Mouse (Mus musculus): ENCODE data around the gene Sprr2h. TPM values are rescaled to one million over a fixed set of nuclear protein-coding genes. Genes with fewer than 3 reads are reported as not detected.

Gene Sprr2h
- polyA plus RNA-seq, 1 experiment: 0.15 TPM

DNA sequence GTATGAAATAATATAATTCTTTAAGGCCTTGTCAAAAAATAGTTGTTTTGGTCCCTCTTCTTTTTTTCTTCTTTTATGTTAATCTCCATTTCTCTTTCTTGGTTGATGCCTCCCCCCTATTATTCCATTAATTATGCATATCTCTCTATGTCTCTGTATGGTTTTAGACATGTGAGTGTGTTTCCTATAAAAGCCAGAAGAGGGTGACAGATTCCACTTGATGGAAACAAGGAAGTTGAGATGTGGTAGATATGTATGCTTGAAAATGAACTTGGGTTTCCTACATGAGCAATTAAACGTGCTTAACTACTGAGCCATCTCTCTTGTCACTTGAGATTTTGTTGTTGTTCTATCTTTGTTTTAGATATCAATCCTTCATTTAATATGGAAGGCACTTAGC is 8.8 kb downstream of the Sprr2h start:
- no peaks in the 10 kb centered on the region for H3K4me1 ChIP-seq (replicated peaks; ENCODE audit: control insufficient read depth, insufficient read depth, low read length)
- TF ChIP-seq CTCF (IDR thresholded peaks at IDR 0.05; ENCODE audit: borderline replicate concordance, control insufficient read depth, extremely low read depth, insufficient read depth, low read length, poor library complexity): no peak
- TF ChIP-seq POLR2A (IDR thresholded peaks at IDR 0.05; ENCODE audit: control insufficient read depth, extremely low read depth, insufficient read depth, low read length, poor library complexity): no peak
- H3K4me3 ChIP-seq (ENCODE audit: control insufficient read depth, insufficient read depth, low read length): no peak overlapping the region
- 24% methylated on average over 1 of the region's 1 CpGs for WGBS
- H3K27me3 ChIP-seq (ENCODE audit: control insufficient read depth, insufficient read depth, low read length): no peaks in the 10 kb centered on the region
- H3K27ac ChIP-seq (ENCODE audit: control insufficient read depth, insufficient read depth, low read length): no peak overlapping the region
- no peaks in the 10 kb centered on the region for H3K36me3 ChIP-seq (ENCODE audit: control insufficient read depth, insufficient read depth, low read length)
- DNase-seq: no peak

DNA sequence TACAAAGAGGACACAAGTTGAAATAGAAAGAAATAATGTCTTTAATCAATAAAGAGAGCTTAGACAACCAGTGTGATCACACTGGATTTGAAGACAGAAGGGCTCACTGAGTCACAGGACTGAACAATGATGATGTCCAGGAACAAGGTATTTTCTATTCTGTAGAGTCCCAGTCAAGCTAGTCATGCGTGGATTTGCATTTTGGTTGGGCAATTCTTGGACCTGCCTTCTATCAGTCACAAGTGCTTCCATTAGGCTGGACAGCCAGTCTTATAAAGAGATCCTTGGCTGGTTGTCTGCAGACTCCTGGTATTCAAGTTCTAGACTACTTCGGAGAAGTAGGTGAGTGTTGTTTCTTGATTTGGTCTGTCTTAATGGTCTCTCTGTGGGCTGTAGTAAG is 22.2 kb downstream of the Sprr2h start, which contains the start of gene Sprr2i:
Gene Sprr2i, plus strand, starts transcription at position 301 of the 400 bp plus-strand sequence.
- H3K4me3 ChIP-seq (ENCODE audit: control insufficient read depth, insufficient read depth, low read length): no peak within 1 kb of the TSS
- no peaks in the 10 kb centered on the region for H3K27me3 ChIP-seq (ENCODE audit: control insufficient read depth, insufficient read depth, low read length)
- WGBS: 96% methylated on average over 2 of the region's 2 CpGs
- no peak within 1 kb of the TSS for H3K27ac ChIP-seq (ENCODE audit: control insufficient read depth, insufficient read depth, low read length)
- H3K36me3 ChIP-seq (ENCODE audit: control insufficient read depth, insufficient read depth, low read length): no peaks in the 10 kb centered on the region
- no peaks in the 10 kb centered on the region for H3K4me1 ChIP-seq (replicated peaks; ENCODE audit: control insufficient read depth, insufficient read depth, low read length)
- no peak for TF ChIP-seq POLR2A (IDR thresholded peaks at IDR 0.05; ENCODE audit: control insufficient read depth, extremely low read depth, insufficient read depth, low read length, poor library complexity)
- TF ChIP-seq CTCF (IDR thresholded peaks at IDR 0.05; ENCODE audit: borderline replicate concordance, control insufficient read depth, extremely low read depth, insufficient read depth, low read length, poor library complexity): no peak
- DNase-seq: no peak

DNA sequence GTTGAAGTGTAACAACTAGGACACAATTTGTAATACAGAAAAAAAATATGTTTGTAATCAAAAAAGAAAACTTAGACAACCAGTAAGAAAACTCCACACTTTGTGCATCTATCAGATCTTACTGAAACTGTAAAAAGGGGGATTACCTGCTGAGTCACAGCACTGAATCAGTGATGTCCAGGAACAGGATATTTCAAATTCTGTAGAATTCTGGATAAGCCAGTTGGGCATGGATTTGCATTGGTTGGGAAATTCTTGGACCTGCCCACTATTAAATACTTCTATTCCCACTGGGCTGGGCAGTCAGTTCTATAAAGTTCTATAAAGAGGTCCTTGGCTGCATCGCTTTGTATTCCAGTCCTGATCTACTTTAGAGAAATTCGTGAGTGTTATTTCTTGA is 32.3 kb downstream of the Sprr2h start, which contains the start of gene Sprr2j-ps:
Gene Sprr2j-ps, plus strand, starts transcription at position 301 of the 400 bp plus-strand sequence.
- no peaks in the 10 kb centered on the region for H3K4me1 ChIP-seq (replicated peaks; ENCODE audit: control insufficient read depth, insufficient read depth, low read length)
- no peak within 1 kb of the TSS for H3K4me3 ChIP-seq (ENCODE audit: control insufficient read depth, insufficient read depth, low read length)
- 92% methylated on average over 2 of the region's 2 CpGs for WGBS
- no peak within 1 kb of the TSS for H3K27ac ChIP-seq (ENCODE audit: control insufficient read depth, insufficient read depth, low read length)
- H3K27me3 ChIP-seq (ENCODE audit: control insufficient read depth, insufficient read depth, low read length): no peaks in the 10 kb centered on the region
- DNase-seq: no peak
- no peak for TF ChIP-seq POLR2A (IDR thresholded peaks at IDR 0.05; ENCODE audit: control insufficient read depth, extremely low read depth, insufficient read depth, low read length, poor library complexity)
- TF ChIP-seq CTCF (IDR thresholded peaks at IDR 0.05; ENCODE audit: borderline replicate concordance, control insufficient read depth, extremely low read depth, insufficient read depth, low read length, poor library complexity): no peak
- no peaks in the 10 kb centered on the region for H3K36me3 ChIP-seq (ENCODE audit: control insufficient read depth, insufficient read depth, low read length)

DNA sequence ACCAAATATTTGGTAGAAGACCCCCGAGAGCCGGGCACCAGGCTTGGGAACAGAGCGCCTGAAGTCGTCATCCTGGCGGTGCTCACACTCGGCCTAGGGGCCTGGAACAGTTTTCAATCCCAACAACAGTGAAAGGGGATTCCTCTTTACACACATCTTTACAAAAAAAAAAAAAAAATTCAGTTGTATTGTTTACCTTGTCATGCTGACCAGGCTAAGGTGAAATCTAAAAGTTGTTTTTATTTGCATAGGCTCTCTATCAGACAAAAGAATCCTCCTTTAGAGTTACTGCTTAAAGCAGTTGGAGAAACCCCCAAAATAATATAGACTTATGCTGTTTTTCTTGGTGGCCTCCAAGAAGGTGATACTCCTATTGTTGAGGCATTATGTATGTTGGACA is 43.8 kb downstream of the Sprr2h start, which contains the start of gene Gm9774:
Gene Gm9774, minus strand, starts transcription at position 101 of the 400 bp plus-strand sequence.
- DNase-seq: no peak
- no peaks in the 10 kb centered on the region for H3K4me1 ChIP-seq (replicated peaks; ENCODE audit: control insufficient read depth, insufficient read depth, low read length)
- no peak within 1 kb of the TSS for H3K27ac ChIP-seq (ENCODE audit: control insufficient read depth, insufficient read depth, low read length)
- 95% methylated on average over 6 of the region's 6 CpGs for WGBS
- H3K36me3 ChIP-seq (ENCODE audit: control insufficient read depth, insufficient read depth, low read length): no peaks in the 10 kb centered on the region
- H3K27me3 ChIP-seq (ENCODE audit: control insufficient read depth, insufficient read depth, low read length): no peaks in the 10 kb centered on the region
- TF ChIP-seq CTCF (IDR thresholded peaks at IDR 0.05; ENCODE audit: borderline replicate concordance, control insufficient read depth, extremely low read depth, insufficient read depth, low read length, poor library complexity) (no peak), POLR2A (IDR thresholded peaks at IDR 0.05; ENCODE audit: control insufficient read depth, extremely low read depth, insufficient read depth, low read length, poor library complexity) (no peak)
- H3K4me3 ChIP-seq (ENCODE audit: control insufficient read depth, insufficient read depth, low read length): no peak within 1 kb of the TSS

DNA sequence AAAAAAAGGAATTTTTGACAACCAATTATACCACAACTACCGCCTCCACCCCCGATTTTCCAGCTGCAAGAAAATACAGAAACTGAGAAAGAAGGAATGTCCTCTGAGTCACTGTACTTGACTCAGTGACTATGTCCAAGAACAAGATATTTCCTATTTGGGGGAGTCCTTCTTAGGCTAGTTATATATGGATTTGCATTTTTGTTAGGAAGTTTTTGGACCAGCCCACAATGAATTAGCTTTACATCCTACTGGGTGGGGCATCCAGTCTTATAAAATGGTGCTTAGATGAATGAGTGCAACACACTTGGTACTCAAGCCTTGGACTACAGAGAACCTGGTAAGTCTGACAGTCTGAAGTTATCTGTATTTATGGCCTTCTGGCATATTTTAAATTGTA is 46.8 kb downstream of the Sprr2h start, which contains the start of gene Sprr2k:
Gene Sprr2k, plus strand, starts transcription at position 301 of the 400 bp plus-strand sequence.
- H3K4me3 ChIP-seq (ENCODE audit: control insufficient read depth, insufficient read depth, low read length): no peak within 1 kb of the TSS
- DNase-seq: no peak
- TF ChIP-seq POLR2A (IDR thresholded peaks at IDR 0.05; ENCODE audit: control insufficient read depth, extremely low read depth, insufficient read depth, low read length, poor library complexity) (no peak), CTCF (IDR thresholded peaks at IDR 0.05; ENCODE audit: borderline replicate concordance, control insufficient read depth, extremely low read depth, insufficient read depth, low read length, poor library complexity) (no peak)
- no peak within 1 kb of the TSS for H3K27ac ChIP-seq (ENCODE audit: control insufficient read depth, insufficient read depth, low read length)
- WGBS: 95% methylated on average over 2 of the region's 2 CpGs
- no peaks in the 10 kb centered on the region for H3K27me3 ChIP-seq (ENCODE audit: control insufficient read depth, insufficient read depth, low read length)
- H3K36me3 ChIP-seq (ENCODE audit: control insufficient read depth, insufficient read depth, low read length): no peaks in the 10 kb centered on the region
- H3K4me1 ChIP-seq (replicated peaks; ENCODE audit: control insufficient read depth, insufficient read depth, low read length): no peaks in the 10 kb centered on the region

Other genes with a start within 250 kb of the Sprr2h start
- gene Lelp1, start 242.9 kb upstream of the Sprr2h start, polyA plus RNA-seq (2012; rRNA removed): 0.27 TPM in 1 of 2 replicates, not detected in the other
- 1.3 and 1.5 TPM in 2 replicates for gene Sprr2a1, start 169.9 kb upstream of the Sprr2h start, polyA plus RNA-seq (2012; rRNA removed)
- gene Sprr2a2, start 169.8 kb upstream of the Sprr2h start, polyA plus RNA-seq (2012; rRNA removed): 294 and 400 TPM in 2 replicates
- 7.0 and 8.8 TPM in 2 replicates for gene Sprr2a3, start 100.3 kb upstream of the Sprr2h start, polyA plus RNA-seq (2012; rRNA removed)
- 0.42 and 0.51 TPM in 2 replicates for gene Sprr2b, start 69.1 kb upstream of the Sprr2h start, polyA plus RNA-seq (2012; rRNA removed)
- 0.73 and 2.9 TPM in 2 replicates for gene Sprr2d, start 46.5 kb upstream of the Sprr2h start, polyA plus RNA-seq (2012; rRNA removed)
- 0.32 and 1.4 TPM in 2 replicates for gene Sprr2e, start 33.5 kb upstream of the Sprr2h start, polyA plus RNA-seq (2012; rRNA removed)
- gene Sprr2f, start 20.5 kb upstream of the Sprr2h start, polyA plus RNA-seq (2012; rRNA removed): 0.52 and 0.93 TPM in 2 replicates
- 1.8 TPM in 2 replicates for gene Sprr2i, start 22.3 kb downstream of the Sprr2h start, polyA plus RNA-seq (2012; rRNA removed)
- 0.22 and 0.34 TPM in 2 replicates for gene Sprr2j-ps, start 32.4 kb downstream of the Sprr2h start, polyA plus RNA-seq (2012; rRNA removed)
- gene Gm9774, start 43.7 kb downstream of the Sprr2h start, polyA plus RNA-seq (2012; rRNA removed): 9.9 and 12.4 TPM in 2 replicates
- gene Sprr2k, start 46.9 kb downstream of the Sprr2h start, polyA plus RNA-seq (2012; rRNA removed): not detected in 2 replicates
- gene Sprr1b, start 53.1 kb downstream of the Sprr2h start, polyA plus RNA-seq (2012; rRNA removed): 2.2 and 2.5 TPM in 2 replicates
- gene Sprr3, start 73.0 kb downstream of the Sprr2h start, polyA plus RNA-seq (2012; rRNA removed): 0.14 and 0.51 TPM in 2 replicates
- gene Sprr1a, start 100.2 kb downstream of the Sprr2h start, polyA plus RNA-seq (2012; rRNA removed): 30.1 and 34.5 TPM in 2 replicates
- gene Sprr4, start 114.8 kb downstream of the Sprr2h start, polyA plus RNA-seq (2012; rRNA removed): not detected in 2 replicates
- gene 2310046K23Rik, start 148.8 kb downstream of the Sprr2h start, polyA plus RNA-seq (2012; rRNA removed): 0.82 and 1.9 TPM in 2 replicates
- gene Ivl, start 188.1 kb downstream of the Sprr2h start, polyA plus RNA-seq (2012; rRNA removed): 0.26 and 0.28 TPM in 2 replicates
- 0.45 and 1.3 TPM in 2 replicates for gene Smcp, start 203.3 kb downstream of the Sprr2h start, polyA plus RNA-seq (2012; rRNA removed)
- gene 2210017I01Rik, start 221.8 kb downstream of the Sprr2h start, polyA plus RNA-seq (2012; rRNA removed): 0.22 TPM in 1 of 2 replicates, not detected in the other
- gene Lce6a, start 236.0 kb downstream of the Sprr2h start, polyA plus RNA-seq (2012; rRNA removed): not detected in 2 replicates

Data from thymus, adult 2 months (tissue).